Mouse (Mus musculus) stomach, embryonic 14.5 days (tissue): ENCODE results near the gene Baz2a. TPM values are rescaled to one million over a fixed set of nuclear protein-coding genes. Genes with fewer than 3 reads are reported as not detected.
"Not testable (repeated sequence)": the region's sequence is repeated elsewhere in the genome, so short reads cannot be mapped to it uniquely, and the experiment has no call there.

Source experiments
- ATAC-seq: fragments of 200-750 bp; cut with Nextera tagmentation; 2 replicates; pipeline ENCODE4 v1.8.0; 2017; ENCODE audit warnings: low read depth, moderate TSS enrichment; ENCODE audit not compliant: insufficient number of reproducible peaks, insufficient read depth, low FRiP score
- H3K27ac ChIP-seq: fragments of 300-500 bp; sonication (generic); 2 replicates; pipeline ENCODE4 v1.5.1; 2014; ENCODE audit warnings: mild to moderate bottlenecking, low read length, moderate library complexity, mixed read lengths
- H3K27me3 ChIP-seq: fragments of 300-500 bp; sonication (generic); 2 replicates; pipeline ENCODE4 v1.6.1; 2014; ENCODE audit warnings: low read length, control low read depth, mixed read lengths; ENCODE audit not compliant: control insufficient read depth, insufficient read depth
- H3K36me3 ChIP-seq: fragments of 300-500 bp; sonication (generic); 2 replicates; pipeline ENCODE4 v1.6.1; 2014; ENCODE audit warnings: mild to moderate bottlenecking, control low read depth, low read length, moderate library complexity, mixed read lengths; ENCODE audit not compliant: control insufficient read depth, insufficient read depth
- H3K4me1 ChIP-seq: fragments of 300-500 bp; sonication (generic); 2 replicates; pipeline ENCODE4 v1.6.1; 2014; ENCODE audit warnings: low read length, control low read depth, mixed read lengths; ENCODE audit not compliant: control insufficient read depth, insufficient read depth
- H3K4me2 ChIP-seq: fragments of 300-500 bp; sonication (generic); replicated peaks from 2 replicates; pipeline ENCODE4 v1.6.1; 2014; ENCODE audit warnings: low read depth, low read length, control low read depth
- H3K4me3 ChIP-seq: fragments of 300-500 bp; sonication (generic); 2 replicates; pipeline ENCODE4 v1.5.1; 2014; ENCODE audit warnings: low read depth, low read length, control low read depth
- H3K9ac ChIP-seq: fragments of 300-500 bp; sonication (generic); replicated peaks from 2 replicates; pipeline ENCODE4 v1.6.1; 2014; ENCODE audit warnings: low read depth, mild to moderate bottlenecking, control low read depth, low read length, moderate library complexity, mixed read lengths
- H3K9me3 ChIP-seq: fragments of 300-500 bp; sonication (generic); 2 replicates; pipeline ENCODE4 v1.6.1; 2016; ENCODE audit warnings: low read depth, low read length, control low read depth; ENCODE audit not compliant: control insufficient read depth
- WGBS: fragments of 180-500 bp; shearing (Covaris S2); extraction: QIAGEN DNeasy Blood & Tissue Kit; methylation state at CpG from one replicate; pipeline ENCODE4 v1.1.7; 2014; 5-methylcytosine and 5-hydroxymethylcytosine counted together
- polyA plus RNA-seq: library from polyadenylated mRNA; unstranded; fragments of >200 nt; fragmentation: Nextera tagmentation; extraction: Ambion mirVana; gene quantifications from 2 replicates; pipeline ENCODE4 v1.2.1, GENCODE M21; 2014

Baz2a gene
- polyA plus RNA-seq, 1 experiment from 2014 or later = 28.2 TPM

- peaks cover 11% of the 10 kb centered on the region; the same call in 1 of the 2 replicates for H3K36me3 ChIP-seq
- 73% methylated on average over 3 of the region's 3 CpGs for WGBS
- ATAC-seq = no peak
- no peak overlapping the region for H3K9ac ChIP-seq
- no peaks in the 10 kb centered on the region for H3K9me3 ChIP-seq
- peaks cover 3% of the 10 kb centered on the region for H3K4me1 ChIP-seq
- H3K27ac ChIP-seq = no peak overlapping the region
- no peaks in the 10 kb centered on the region for H3K27me3 ChIP-seq
- no peak overlapping the region for H3K4me3 ChIP-seq
- no peak overlapping the region for H3K4me2 ChIP-seq
These were observed 62.6 kb downstream of the Baz2a start for GRCm38 (mm10) chr10:128153978-128154377.

GRCm38 (mm10) chr10:128165726-128166125 is 74.3 kb downstream of the Baz2a start:
- not testable (repeated sequence) for H3K4me3 ChIP-seq, H3K4me1 ChIP-seq, H3K27me3 ChIP-seq, H3K4me2 ChIP-seq, ATAC-seq, H3K9me3 ChIP-seq, H3K36me3 ChIP-seq, H3K27ac ChIP-seq, H3K9ac ChIP-seq
- WGBS = 70% methylated on average over 2 of the region's 3 CpGs

GRCm38 (mm10) chr10:128167091-128167490 is 75.7 kb downstream of the Baz2a start:
- Histone ChIP-seq H3K27ac (no peak overlapping the region), H3K9ac (no peak overlapping the region)
- ATAC-seq = no peak

GRCm38 (mm10) chr10:128171348-128171747 is 80.0 kb downstream of the Baz2a start:
- not testable (repeated sequence) for H3K36me3 ChIP-seq, H3K9me3 ChIP-seq, H3K9ac ChIP-seq, ATAC-seq, H3K27ac ChIP-seq, H3K4me2 ChIP-seq, H3K27me3 ChIP-seq, H3K4me3 ChIP-seq
- peaks cover 23% of the 10 kb centered on the region; the same call in 1 of the 2 replicates for H3K4me1 ChIP-seq
- 98% methylated on average over 10 of the region's 10 CpGs for WGBS

More at GRCm38 (mm10) chr10:128167091-128167490, 75.7 kb downstream of the Baz2a start:
- 36% methylated on average over 6 of the region's 6 CpGs for WGBS
- H3K4me3 ChIP-seq = no peak overlapping the region
- 0 out of 2 replicates have a peak, but pooled peaks cover 8% of the 10 kb centered on the region for H3K4me1 ChIP-seq
- H3K9me3 ChIP-seq = no peaks in the 10 kb centered on the region
- no peaks in the 10 kb centered on the region for H3K27me3 ChIP-seq
- no peaks in the 10 kb centered on the region for H3K36me3 ChIP-seq
- no peak overlapping the region for H3K4me2 ChIP-seq

- H3K4me3 ChIP-seq = peak overlapping the region; percentile 69
- H3K4me1 ChIP-seq = peaks cover 22% of the 10 kb centered on the region
- no peaks in the 10 kb centered on the region for H3K36me3 ChIP-seq
- H3K9me3 ChIP-seq = no peaks in the 10 kb centered on the region
- no peaks in the 10 kb centered on the region for H3K27me3 ChIP-seq
- no peak for ATAC-seq
- 4% methylated on average over 3 of the region's 3 CpGs for WGBS
- H3K4me2 ChIP-seq = peak overlapping the region; percentile 69
- peak overlapping the region; percentile 94; the same call in 1 of the 2 replicates for H3K27ac ChIP-seq
- peak overlapping the region; percentile 58 for H3K9ac ChIP-seq
These were observed 83.9 kb downstream of the Baz2a start for GRCm38 (mm10) chr10:128175302-128175701.

- Histone ChIP-seq H3K27ac (peak overlapping the region; percentile 94), H3K9me3 (no peaks in the 10 kb centered on the region), H3K4me1 (peaks cover 23% of the 10 kb centered on the region), H3K27me3 (no peaks in the 10 kb centered on the region), H3K9ac (peak overlapping the region; percentile 58), H3K4me2 (peak overlapping the region; percentile 69), H3K36me3 (no peaks in the 10 kb centered on the region), H3K4me3 (peak overlapping the region; percentile 69)
- under 1% methylated on average over 16 of the region's 17 CpGs for WGBS
- ATAC-seq = peak; percentile 87
These were observed 84.8 kb downstream of the Baz2a start for GRCm38 (mm10) chr10:128175996-128176755.

GRCm38 (mm10) chr10:128177316-128177715 is 85.9 kb downstream of the Baz2a start:
- Histone ChIP-seq H3K36me3 (no peaks in the 10 kb centered on the region), H3K27ac (no peak overlapping the region), H3K4me2 (no peak overlapping the region), H3K27me3 (no peaks in the 10 kb centered on the region), H3K9ac (no peak overlapping the region), H3K9me3 (no peaks in the 10 kb centered on the region), H3K4me1 (peaks cover 23% of the 10 kb centered on the region), H3K4me3 (no peak overlapping the region)
- WGBS = 86% methylated on average over 4 of the region's 4 CpGs
- no peak for ATAC-seq
